Mouse (Mus musculus) heart, embryonic 16.5 days (tissue): ENCODE measurements around the gene Arhgef26. TPM values are rescaled to one million over a fixed set of nuclear protein-coding genes. Genes with fewer than 3 reads are reported as not detected.

Experiments
- ATAC-seq: fragments of 200-750 bp; cut with Nextera tagmentation; replicated peaks from 2 replicates; pipeline ENCODE4 v1.8.0; 2017; ENCODE audit warnings: moderate number of reproducible peaks; ENCODE audit not compliant: insufficient read depth, low FRiP score; ENCODE audit errors: extremely low read depth
- H3K27ac ChIP-seq: fragments of 300-500 bp; sonication (generic); 2 replicates; pipeline ENCODE4 v1.5.1; 2014; ENCODE audit warnings: mild to moderate bottlenecking, low read length, control low read depth, moderate library complexity
- H3K27me3 ChIP-seq: fragments of 300-500 bp; sonication (generic); 2 replicates; pipeline ENCODE4 v1.6.1; 2014; ENCODE audit warnings: low read length, mixed read lengths; ENCODE audit not compliant: control insufficient read depth, insufficient read depth
- H3K36me3 ChIP-seq: fragments of 300-500 bp; sonication (generic); 2 replicates; pipeline ENCODE4 v1.6.1; 2014; ENCODE audit not compliant: control insufficient read depth, insufficient read depth
- H3K4me1 ChIP-seq: fragments of 300-500 bp; sonication (generic); 2 replicates; pipeline ENCODE4 v1.6.1; 2014; ENCODE audit warnings: low read length, mixed read lengths; ENCODE audit not compliant: control insufficient read depth, insufficient read depth
- H3K4me2 ChIP-seq: fragments of 300-500 bp; sonication (generic); 2 replicates; pipeline ENCODE4 v1.6.1; 2014; ENCODE audit warnings: low read depth, mild to moderate bottlenecking, control low read depth, low read length
- H3K4me3 ChIP-seq: fragments of 300-500 bp; sonication (generic); 2 replicates; pipeline ENCODE4 v1.5.1; 2014; ENCODE audit warnings: mild to moderate bottlenecking, control low read depth, low read length
- H3K9ac ChIP-seq: fragments of 300-500 bp; sonication (generic); 2 replicates; pipeline ENCODE4 v1.6.1; 2014; ENCODE audit warnings: low read length, control low read depth
- H3K9me3 ChIP-seq: fragments of 300-500 bp; sonication (generic); replicated peaks from 2 replicates; pipeline ENCODE4 v1.6.1; 2016; ENCODE audit warnings: low read length; ENCODE audit not compliant: control insufficient read depth
- WGBS: fragments of 180-500 bp; shearing (Covaris S2); extraction: QIAGEN DNeasy Blood & Tissue Kit; methylation state at CpG from one replicate; pipeline ENCODE4 v1.1.7; 2014; 5-methylcytosine and 5-hydroxymethylcytosine counted together
- polyA plus RNA-seq: library from polyadenylated mRNA; unstranded; fragments of >200 nt; fragmentation: Nextera tagmentation; extraction: Ambion mirVana; gene quantifications from 2 replicates; pipeline ENCODE4 v1.2.1, GENCODE M21; 2015

Arhgef26 gene
- polyA plus RNA-seq, 1 experiment from 2014 or later: 3.4 TPM

GRCm38 (mm10) chr3:62452961-62453360 lies 114.8 kb downstream of the Arhgef26 start:
- peaks cover 4% of the 10 kb centered on the region; the same call in 1 of the 2 replicates for H3K4me1 ChIP-seq
- H3K27ac ChIP-seq: no peak overlapping the region
- H3K4me2 ChIP-seq: no peak overlapping the region
- no peak for ATAC-seq
- no peak overlapping the region for H3K4me3 ChIP-seq
- WGBS: 49% methylated on average over 4 of the region's 4 CpGs
- H3K36me3 ChIP-seq: no peaks in the 10 kb centered on the region
- no peak overlapping the region for H3K9ac ChIP-seq
- H3K9me3 ChIP-seq: no peaks in the 10 kb centered on the region
- H3K27me3 ChIP-seq: no peaks in the 10 kb centered on the region

- Histone ChIP-seq H3K4me2 (no peak overlapping the region), H3K4me3 (no peak overlapping the region), H3K9ac (no peak overlapping the region), H3K27ac (no peak overlapping the region), H3K9me3 (no peaks in the 10 kb centered on the region), H3K36me3 (no peaks in the 10 kb centered on the region), H3K27me3 (no peaks in the 10 kb centered on the region), H3K4me1 (peaks cover 4% of the 10 kb centered on the region; the same call in 1 of the 2 replicates)
- 55% methylated on average over 3 of the region's 3 CpGs for WGBS
- no peak for ATAC-seq
These were observed 116.0 kb downstream of the Arhgef26 start for GRCm38 (mm10) chr3:62454096-62454495.

GRCm38 (mm10) chr3:62455854-62456253 lies 117.7 kb downstream of the Arhgef26 start:
- Histone ChIP-seq H3K27ac (no peak overlapping the region), H3K9ac (no peak overlapping the region), H3K4me1 (peaks cover 4% of the 10 kb centered on the region; the same call in 1 of the 2 replicates), H3K9me3 (no peaks in the 10 kb centered on the region), H3K27me3 (no peaks in the 10 kb centered on the region), H3K36me3 (no peaks in the 10 kb centered on the region), H3K4me2 (no peak overlapping the region), H3K4me3 (no peak overlapping the region)
- WGBS: 75% methylated on average over 1 of the region's 1 CpGs
- no peak for ATAC-seq

- Histone ChIP-seq H3K27ac (no peak overlapping the region), H3K9ac (no peak overlapping the region), H3K9me3 (no peaks in the 10 kb centered on the region), H3K4me2 (no peak overlapping the region), H3K4me3 (no peak overlapping the region), H3K27me3 (no peaks in the 10 kb centered on the region), H3K36me3 (peaks cover 6% of the 10 kb centered on the region), H3K4me1 (no peaks in the 10 kb centered on the region)
- 48% methylated on average over 6 of the region's 6 CpGs for WGBS
- no peak; the same call in 1 of the 2 replicates for ATAC-seq
These were observed 120.3 kb downstream of the Arhgef26 start for GRCm38 (mm10) chr3:62458284-62459013.

GRCm38 (mm10) chr3:62459483-62459882 lies 121.3 kb downstream of the Arhgef26 start:
- Histone ChIP-seq H3K27me3 (no peaks in the 10 kb centered on the region), H3K9me3 (no peaks in the 10 kb centered on the region), H3K4me1 (no peaks in the 10 kb centered on the region)

GRCm38 (mm10) chr3:62464276-62464675 lies 126.1 kb downstream of the Arhgef26 start:
- no peak overlapping the region for H3K4me2 ChIP-seq
- H3K4me1 ChIP-seq: no peaks in the 10 kb centered on the region
- H3K27ac ChIP-seq: no peak overlapping the region
- ATAC-seq: no peak
- no peak overlapping the region for H3K9ac ChIP-seq
- WGBS: 57% methylated on average over 3 of the region's 3 CpGs
- peaks cover 37% of the 10 kb centered on the region for H3K36me3 ChIP-seq
- H3K27me3 ChIP-seq: no peaks in the 10 kb centered on the region
- no peaks in the 10 kb centered on the region for H3K9me3 ChIP-seq
- H3K4me3 ChIP-seq: no peak overlapping the region

More at GRCm38 (mm10) chr3:62459483-62459882, 121.3 kb downstream of the Arhgef26 start:
- 76% methylated on average over 6 of the region's 6 CpGs for WGBS
- Histone ChIP-seq H3K36me3 (peaks cover 9% of the 10 kb centered on the region), H3K4me3 (no peak overlapping the region), H3K27ac (no peak overlapping the region), H3K9ac (no peak overlapping the region), H3K4me2 (no peak overlapping the region)
- ATAC-seq: no peak

GRCm38 (mm10) chr3:62470179-62470578 lies 132.0 kb downstream of the Arhgef26 start:
- ATAC-seq: no peak
- Histone ChIP-seq H3K27ac (no peak overlapping the region), H3K36me3 (peaks cover 56% of the 10 kb centered on the region), H3K4me2 (no peak overlapping the region), H3K9ac (no peak overlapping the region), H3K4me1 (no peaks in the 10 kb centered on the region), H3K4me3 (no peak overlapping the region), H3K27me3 (no peaks in the 10 kb centered on the region), H3K9me3 (no peaks in the 10 kb centered on the region)
- WGBS: 82% methylated on average over 1 of the region's 1 CpGs

- Histone ChIP-seq H3K36me3 (peaks cover 22% of the 10 kb centered on the region), H3K4me1 (no peaks in the 10 kb centered on the region), H3K4me2 (no peak overlapping the region), H3K9ac (no peak overlapping the region), H3K27me3 (no peaks in the 10 kb centered on the region), H3K4me3 (no peak overlapping the region), H3K9me3 (no peaks in the 10 kb centered on the region), H3K27ac (no peak overlapping the region)
- 94% methylated on average over 2 of the region's 2 CpGs for WGBS
- no peak for ATAC-seq
These were observed 146.2 kb downstream of the Arhgef26 start for GRCm38 (mm10) chr3:62484340-62484739.

GRCm38 (mm10) chr3:62492568-62492967 lies 154.4 kb downstream of the Arhgef26 start:
- Histone ChIP-seq H3K4me1 (no peaks in the 10 kb centered on the region), H3K9ac (no peak overlapping the region), H3K4me2 (no peak overlapping the region), H3K27me3 (no peaks in the 10 kb centered on the region), H3K27ac (no peak overlapping the region), H3K9me3 (no peaks in the 10 kb centered on the region), H3K4me3 (no peak overlapping the region), H3K36me3 (peaks cover 35% of the 10 kb centered on the region)
- no peak for ATAC-seq
- 85% methylated on average over 6 of the region's 6 CpGs for WGBS
